Mouse (Mus musculus) right cerebral cortex, postnatal 4 days (tissue): ENCODE results near the gene Fam120a.
A peak's percentile ranks its signal among the peaks of the same experiment; 100 is the strongest.

ENCODE experiments used
- DNase-seq: peaks from one replicate; pipeline ENCODE4 v3.0.0-alpha.2; 2022

The Fam120a gene

DNA sequence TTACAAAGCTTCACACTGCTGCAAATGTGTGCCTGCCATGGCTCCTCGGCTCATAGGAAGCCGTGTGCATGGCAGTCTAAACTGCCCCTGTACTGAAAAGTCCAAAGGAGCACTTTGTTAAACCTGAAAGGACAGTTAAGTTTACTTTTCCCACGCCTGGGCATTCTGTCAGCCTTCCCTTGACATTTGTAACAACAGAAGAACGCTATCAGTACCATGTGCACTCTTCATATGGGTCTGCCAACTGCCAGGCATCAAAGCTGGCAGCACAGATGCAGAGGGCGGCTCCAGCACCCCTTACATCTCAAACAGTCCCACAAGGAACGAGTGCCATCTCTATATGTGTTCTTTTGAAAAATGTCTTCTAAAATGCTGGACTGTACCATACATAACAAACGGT lies 56.4 kb downstream of the Fam120a start:
- no peak for DNase-seq

DNA sequence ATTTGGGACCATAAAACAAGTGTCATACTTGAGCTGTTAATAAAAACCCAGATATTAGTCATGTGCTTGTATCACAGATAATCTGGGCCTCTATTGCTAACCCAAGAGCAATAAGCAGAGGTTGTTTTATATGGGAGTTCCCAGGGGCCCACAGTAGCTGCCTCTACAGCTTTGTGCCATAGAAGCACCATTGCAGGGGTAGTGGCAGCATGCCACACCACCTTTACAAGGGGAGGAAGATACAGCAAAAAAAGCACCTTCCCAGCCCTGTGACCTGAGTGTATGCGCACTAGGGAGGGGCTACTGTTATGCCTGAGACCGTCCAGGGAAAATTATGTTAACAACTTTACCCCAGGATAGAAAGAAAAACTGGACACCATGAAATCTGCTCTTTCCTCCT lies 62.4 kb downstream of the Fam120a start:
- no peak for DNase-seq

DNA sequence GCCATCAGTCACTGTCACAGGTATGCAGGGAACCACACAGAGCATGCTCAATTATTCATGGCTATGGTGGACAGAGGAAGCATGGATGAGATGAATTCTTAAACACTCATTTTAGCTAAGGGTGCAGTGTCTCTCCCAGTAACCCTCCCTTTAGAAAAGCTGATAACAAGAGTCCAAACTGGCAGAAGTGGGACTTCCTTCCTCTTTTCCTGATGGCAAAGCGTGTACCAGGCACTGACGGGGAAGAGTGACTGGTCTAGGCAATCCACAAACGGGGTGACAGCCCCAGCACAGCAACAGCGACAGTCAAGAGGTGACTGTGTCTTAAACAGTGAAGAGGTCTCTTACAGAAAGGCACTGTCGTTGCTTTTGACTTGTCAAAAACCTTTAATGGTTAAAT lies 72.4 kb downstream of the Fam120a start:
- DNase-seq = no peak

DNA sequence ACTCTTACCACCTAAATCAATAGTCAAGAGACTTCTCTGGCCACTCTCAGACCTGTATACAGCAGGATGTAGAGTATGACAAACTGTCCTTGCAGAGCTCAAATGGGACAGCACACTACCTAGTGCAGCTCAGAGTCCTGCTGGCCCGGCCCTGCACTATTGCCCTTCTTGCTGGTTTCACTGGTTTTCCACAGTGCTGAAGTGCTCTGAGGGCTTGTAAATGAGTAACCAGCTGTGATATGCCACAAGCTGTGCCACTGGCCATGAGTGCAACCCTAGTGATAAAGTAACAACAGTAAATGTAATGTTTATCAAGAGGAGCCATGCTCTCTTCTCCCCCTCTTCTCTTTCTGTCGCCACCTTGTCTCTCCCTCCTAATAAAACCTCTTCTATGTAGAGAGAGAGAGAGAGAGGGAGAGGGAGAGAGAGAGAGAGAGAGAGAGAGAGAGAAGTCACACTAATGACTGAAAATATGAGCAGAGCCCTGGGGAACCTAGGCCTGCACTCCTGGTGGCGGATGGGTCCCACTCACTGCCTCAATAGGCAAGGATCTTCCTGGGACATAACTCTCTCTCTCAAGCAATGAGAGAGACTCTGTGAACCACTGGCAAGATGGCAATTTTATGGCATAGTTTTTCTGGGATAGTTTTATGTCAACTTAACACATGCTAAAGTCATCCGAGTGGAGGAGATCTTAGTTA lies 77.4 kb downstream of the Fam120a start:
- no peak for DNase-seq

DNA sequence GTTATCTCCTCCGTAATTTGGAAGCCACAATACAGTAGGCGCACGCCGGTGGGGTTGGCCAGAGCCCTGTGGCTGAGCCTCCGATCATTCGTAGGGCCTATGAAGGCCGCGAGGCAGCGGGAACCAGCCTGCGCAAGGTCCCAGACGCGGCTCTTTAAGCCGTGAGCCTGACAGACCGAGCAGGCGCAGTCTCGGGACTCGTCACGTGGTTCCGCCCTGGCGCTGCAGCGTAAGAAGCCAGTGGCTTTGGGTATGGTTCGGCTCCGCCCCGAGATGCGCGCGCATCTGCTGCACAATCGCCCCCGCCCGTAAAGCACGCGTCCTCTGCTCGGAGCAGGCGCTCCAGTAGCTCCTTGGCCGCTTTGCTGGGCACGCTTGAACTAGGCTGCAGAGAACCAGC lies 89.3 kb downstream of the Fam120a start:
- DNase-seq = peak; percentile 99

DNA sequence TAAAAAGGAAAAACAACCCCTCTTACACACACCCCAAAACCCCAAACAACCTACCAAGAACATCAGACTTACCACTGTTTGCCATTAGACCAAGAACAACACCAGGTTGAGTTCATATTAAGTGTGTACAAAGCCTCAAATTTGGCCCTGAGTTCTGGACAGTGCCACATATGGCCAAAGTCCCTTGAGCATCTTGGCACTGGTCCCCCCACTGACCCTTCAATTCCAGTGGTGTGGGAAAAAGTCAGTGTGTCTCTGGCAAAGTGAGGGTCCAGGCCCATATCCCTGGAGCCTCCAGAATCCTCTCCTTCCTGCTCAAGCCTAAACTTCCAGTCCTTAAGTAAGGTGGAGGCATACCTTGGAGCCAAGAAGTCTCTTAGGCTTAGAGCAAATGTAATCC lies 90.0 kb downstream of the Fam120a start:
- DNase-seq = no peak

DNA sequence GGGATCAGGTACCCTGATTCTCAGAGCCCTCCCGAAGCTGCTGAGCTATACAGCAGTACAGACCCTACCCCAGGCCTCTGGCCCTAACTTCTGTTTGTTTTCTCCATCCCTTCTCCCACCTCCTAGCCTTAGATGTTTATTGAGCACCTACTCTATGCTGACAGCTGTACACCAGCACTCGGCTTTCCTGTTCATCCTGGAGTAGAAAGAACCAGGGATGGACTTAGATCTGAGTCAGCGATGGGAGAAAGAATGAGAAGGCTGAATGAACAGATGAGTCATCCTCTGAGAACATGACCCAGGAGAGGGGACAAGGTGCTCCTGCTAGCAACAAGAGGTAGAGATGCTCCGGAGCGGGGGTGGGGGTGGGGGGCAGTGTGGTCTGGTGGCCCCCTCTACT lies 95.1 kb downstream of the Fam120a start:
- DNase-seq = no peak

DNA sequence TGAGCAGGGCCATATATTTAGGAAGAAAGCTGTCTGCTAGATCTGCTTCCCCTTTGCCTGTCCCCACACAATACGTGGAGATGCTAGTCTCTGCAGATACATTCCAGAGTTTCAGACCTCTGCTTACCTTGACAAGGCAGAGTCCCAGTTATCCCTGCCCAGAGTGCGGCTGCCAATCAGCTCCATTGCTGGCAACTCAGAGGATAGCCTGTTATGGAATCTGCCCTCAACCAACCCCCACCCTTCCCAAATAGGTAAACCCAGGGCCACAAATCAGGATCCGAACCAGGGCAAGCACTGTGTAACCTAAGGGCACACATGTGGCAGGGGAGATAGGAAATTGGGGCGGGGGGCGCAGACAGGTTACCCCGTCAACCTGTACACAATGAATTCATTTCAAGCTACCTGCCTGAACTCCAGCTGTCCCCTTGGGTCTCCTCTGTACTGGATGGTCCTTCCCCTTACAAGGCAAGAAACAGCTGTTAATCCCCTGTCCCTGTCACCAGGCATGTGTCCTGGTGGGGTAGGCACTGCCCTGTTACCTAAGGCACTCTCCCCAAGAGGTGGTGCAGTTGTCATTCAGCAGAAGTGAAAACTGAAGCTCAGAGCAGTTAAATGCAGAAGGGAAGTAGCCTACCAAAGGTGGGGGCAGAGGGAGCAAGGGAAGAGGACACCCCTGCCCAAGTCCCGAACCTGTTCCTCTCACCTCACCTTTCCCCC lies 95.8 kb downstream of the Fam120a start:
- DNase-seq = no peak

DNA sequence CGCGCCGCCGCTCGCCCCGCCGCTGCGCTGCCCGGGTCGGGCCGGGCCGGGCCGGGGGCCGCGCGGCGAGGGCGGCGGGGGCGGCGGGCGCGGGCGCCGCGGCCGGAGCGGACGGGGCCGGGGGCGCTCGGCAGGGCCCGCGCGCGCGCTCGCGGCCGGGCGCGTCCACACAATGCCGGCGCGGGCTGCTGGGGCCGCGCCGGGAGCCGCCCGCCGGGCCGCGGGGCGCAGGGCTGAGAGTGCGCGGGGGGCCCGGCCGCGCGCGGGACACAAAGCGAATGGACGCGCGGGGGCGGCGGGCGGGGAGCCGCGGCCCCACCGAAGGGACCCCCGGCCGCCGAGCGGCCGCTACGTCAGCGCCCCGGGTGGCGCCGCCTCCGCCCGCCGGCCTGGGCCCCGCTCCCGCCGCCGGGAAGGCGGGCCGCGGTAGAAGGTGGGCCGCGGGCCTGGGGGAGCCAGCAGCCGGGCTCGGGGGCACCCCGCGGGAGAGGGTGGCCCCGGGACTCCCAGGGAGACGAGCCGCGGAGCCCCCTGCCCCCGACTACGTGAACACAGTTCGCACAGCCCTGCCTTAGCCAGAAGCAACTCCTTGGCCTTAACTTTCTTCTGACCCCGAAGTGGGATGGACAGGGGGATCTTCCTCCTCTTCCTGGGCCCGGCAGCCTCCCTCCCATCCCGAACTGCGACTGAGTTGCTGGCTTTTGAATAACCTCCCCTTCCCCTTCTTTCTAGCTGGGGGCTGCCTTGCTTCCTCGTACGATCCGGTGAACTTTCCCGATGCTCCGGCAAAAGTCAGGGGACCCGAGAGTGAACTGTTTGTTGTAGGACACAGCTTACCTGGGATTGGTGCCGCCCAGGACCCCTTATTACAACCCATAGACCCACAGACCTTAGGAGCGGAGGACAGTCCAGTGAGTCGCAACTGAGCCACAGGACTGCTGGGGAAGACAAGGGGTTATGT lies 96.8 kb downstream of the Fam120a start, which contains the start of gene Phf2:
Gene Phf2, minus strand, starts transcription at position 349 of the 961 bp plus-strand sequence.
- peak; percentile 34 for DNase-seq

DNA sequence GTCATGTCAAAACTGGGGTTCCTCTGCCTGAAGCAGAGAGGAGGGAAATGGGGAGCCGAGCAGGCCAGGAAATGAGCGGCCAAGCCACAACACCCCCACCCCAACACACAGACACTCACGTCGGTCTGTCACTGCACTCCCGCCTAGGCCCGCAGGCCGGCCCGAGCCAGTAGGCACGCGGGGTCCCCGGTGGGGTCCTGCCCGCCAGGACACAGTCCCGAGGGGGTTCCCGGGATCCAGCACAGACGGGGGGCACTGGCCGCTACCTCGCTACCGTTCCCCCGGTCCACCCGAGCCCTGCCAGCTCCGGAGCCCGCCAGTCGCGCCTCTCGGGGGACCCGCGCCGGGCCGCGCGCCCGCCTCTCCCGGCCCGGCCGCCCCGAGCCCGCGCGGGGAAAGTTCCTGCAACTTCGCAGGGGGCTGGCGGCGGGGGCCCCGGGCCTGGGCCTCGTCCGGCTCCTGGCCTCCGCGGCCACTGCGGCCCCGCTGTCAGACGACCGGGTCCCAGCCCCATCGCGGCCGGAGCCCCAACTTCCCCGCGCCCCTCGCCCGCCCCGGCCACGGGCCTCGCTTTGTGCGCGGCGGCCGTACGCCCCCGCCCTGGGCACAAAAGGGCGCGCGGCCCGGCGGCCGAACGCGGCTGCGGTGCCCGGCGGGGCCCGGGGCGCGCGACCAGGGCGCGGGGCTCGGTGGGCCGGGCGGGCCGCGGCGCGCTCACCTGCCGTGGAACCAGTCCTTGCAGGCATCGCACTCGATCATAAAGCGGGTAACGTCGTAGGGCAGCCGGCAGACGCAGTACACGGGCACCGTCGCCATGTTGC lies 97.7 kb downstream of the Fam120a start:
- DNase-seq = peak; percentile 47

DNA sequence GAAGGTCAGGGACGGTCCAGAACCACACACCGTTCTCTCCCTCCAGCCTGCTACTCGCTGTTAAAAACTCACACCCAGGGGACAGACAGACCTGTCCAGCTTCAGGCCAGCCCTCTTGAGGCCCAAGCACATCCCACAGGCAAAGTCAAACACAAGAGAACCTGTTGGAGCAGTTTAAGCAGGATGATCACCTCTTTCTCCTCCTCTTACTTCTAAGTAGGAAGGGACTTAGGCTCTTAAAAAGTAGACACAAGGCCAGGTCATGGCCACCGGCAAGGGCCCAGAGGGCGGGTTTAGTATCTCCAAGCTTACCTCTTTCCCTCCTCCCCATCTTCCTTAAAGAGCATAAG lies 98.2 kb downstream of the Fam120a start:
- no peak for DNase-seq

DNA sequence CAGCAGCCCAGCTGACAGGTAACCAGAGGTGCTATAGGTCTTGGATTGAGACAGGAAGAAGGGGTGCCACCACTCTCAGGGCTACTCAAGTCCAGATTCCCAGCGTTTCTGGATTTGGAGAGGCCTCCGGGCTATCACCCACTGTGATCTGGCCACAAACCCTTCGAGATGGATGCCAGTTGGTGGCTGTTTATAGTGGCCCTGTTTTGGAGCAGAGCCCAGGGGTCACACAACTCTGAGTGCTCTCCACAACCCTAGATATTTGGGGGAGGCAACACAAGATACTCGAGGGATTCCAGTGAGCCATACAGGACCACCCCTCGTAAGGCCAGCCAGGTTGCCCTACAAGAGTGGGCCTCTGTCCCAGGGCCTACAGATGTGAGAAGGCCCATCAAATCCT lies 98.7 kb downstream of the Fam120a start:
- DNase-seq = no peak

DNA sequence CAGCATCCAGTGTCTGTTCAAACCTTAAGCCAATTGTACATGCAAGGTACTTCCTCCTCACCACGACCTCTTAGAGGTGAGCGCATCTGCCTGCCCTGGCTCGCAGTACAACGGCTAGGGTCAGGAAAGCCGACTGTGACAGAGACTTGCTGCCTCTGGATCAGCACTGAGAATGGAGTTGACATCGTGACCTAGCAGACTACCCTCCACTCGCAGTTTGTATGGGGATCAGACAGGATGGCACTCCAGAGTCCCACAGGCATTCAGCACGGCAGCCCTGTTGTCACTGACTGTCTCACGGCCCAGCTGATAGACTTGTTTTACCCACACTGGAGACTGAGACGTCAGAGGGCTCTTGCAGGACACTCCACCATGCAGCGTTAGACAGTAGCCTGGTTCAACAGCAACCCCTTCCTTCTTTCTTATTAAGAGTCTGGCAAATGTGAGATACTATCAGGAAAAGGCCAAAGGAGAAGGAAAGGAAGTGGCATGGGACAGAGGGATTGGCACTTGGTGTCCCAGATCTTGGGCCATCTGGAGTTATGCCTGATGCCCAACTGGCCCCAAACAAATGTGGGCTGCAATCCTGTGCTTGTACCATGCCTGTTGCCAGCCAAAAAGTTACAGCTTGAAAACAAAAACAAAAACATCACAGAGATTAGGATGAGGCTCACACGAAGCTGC lies 103.0 kb downstream of the Fam120a start:
- DNase-seq = no peak

DNA sequence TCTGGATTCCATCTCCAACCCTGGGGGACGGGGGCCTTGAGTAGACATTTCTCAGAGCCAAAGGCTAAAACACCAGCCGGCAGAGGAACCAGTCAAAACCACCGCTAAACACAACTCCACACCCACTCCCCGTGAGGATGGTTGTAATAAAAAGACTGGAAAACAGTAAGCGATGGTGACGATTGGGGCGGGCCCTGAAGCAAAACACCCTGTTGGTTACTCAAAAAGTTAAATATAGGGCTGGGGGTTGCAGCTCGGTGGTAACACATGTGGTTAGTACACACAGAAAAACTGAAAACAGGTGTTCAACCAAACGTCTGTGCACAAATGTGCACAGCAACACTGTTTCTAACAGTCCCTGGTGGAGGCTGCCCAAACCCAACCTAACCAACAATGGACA lies 104.3 kb downstream of the Fam120a start:
- DNase-seq = no peak

DNA sequence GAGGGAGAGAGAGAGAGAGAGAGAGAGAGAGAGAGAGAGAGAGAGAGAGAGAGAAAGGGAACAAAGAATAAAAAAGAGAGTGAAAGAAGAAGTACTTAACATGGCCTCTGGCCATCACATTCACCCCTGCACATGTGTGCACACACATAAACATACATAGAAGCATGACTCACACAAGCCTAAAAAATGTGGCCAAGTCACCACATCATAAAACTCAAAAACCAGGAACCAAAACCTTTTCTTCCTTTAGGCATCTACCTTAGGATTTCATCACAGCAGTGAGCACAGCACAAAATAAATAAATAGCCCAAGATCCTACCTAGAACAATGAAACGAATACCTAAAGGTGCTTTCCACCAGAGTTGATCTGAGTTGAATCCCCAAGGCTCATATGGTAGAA lies 105.9 kb downstream of the Fam120a start:
- no peak for DNase-seq

DNA sequence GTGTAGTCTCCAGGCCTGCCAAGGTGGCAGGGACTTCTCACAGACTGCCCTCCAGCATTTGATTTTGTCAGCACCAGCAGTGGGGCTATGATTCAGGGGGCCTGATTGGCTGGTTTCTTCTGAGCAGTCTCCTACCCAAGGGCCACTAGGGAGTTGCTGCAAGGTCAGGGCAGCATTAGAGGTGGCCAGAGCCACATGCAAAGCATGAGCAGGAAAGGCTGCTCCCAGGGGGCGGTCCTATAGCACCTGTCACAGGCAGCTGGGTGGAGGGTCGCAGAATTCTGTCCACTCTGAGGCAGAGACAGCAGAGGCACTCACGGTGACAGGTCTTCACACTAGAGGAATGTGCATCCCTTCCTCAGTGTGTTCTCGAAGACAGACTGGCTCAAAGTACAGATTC lies 109.0 kb downstream of the Fam120a start:
- no peak for DNase-seq

DNA sequence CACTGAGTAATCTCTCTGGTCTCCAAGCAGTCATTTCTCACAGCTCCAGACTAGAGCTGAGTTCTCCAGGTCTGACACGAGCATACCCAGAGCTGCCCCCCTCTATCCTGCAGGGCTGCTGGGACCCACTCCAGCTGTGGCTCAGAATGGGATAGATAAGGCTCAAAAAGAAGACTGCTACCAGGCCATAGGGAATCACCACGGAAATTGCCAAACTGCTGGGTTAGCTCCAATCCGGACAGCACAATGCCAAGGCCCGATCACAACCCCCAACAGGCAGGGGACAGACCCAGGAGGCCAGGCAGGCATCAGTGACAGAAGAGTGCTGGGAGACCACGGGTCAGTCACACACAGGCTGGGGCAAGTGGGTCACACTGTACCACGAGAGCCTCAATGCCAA lies 109.8 kb downstream of the Fam120a start:
- no peak for DNase-seq

DNA sequence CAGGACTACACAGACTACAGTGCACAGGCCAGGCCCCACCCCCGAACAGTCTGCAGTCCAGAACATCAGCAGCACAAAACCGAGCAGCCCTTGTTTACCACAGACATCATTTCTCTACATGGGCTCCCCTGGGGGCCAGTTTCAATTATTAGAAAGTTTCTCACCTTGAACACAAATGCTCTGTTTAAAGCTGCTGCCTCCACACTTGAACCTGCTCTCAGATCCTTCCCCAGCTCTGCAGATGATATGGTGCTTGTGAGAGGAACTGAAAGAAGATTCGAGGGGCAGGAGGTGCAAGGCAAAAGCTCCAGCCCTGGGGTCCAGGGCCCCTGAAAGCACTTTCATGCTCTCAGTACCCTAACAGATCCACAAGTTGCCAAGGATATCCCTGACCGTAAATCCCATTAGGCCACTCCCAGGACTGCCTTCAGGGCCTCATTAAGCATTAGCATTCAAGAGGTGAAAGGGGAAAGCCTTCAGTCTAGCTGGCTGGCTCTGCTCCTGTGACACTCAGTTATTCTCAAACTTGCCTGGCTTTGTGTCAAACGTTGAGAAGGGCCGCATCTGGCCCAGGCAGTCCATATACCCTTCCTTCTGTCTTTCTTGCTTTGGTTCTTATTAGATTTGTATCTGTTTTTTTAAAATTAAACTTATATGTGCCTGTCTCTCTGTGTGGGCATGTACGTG lies 110.4 kb downstream of the Fam120a start:
- DNase-seq = no peak

DNA sequence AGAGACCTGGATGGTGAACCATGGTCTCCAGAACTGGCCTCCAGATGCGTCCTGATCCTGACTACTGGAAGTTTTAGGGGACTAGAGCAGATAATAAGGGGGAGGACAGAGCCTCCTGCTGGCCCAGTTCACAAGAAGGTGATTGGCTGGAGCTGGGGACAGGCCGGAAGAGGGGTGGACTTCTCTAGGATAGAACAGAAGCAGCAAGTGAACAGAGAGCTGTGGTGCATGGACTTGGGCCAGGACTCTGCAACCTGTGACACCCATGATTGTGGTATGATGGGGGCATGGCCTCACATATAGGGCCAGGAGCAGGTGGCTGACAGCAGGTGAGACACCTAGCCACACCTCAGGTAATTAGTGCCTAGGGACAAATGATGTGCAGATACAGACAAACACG lies 113.9 kb downstream of the Fam120a start:
- no peak for DNase-seq

DNA sequence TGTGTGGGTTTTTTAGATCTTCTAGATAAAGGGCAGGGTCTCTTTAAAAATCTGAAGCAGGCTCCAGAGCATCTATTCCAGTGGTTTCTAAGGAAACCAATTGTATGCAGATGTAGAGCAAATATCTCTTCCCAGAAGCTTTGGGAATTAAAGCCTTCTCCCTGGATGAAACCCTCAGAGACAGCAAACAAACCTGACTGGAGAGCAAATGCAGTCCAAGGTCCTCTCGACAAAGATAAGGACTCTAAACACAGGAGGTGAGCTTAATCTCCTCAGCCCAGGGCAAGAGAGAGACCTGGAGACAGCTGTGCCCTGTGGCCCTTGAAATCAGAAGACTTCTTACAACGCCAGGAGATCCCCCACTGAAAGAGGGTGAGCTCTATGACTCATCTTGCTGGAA lies 114.3 kb downstream of the Fam120a start:
- DNase-seq = no peak

DNA sequence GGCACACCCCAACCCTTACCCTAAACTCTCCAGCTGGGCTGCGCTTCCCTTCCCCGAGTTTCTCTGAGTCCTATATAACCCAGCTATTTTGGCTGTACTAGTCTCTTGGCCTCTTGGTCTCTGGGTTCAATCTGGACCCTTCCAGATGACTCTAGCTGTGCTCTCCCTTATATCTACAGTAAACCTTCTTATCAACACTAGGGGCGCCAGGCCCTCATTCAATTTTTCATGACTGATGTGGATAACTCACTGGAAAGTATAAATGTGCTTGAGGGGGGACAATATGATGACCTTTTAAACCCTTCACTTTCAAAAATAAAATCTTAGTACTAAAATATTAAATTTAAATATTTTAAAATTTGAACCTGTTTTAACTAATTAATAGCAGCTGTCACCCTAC lies 115.0 kb downstream of the Fam120a start:
- DNase-seq = no peak

DNA sequence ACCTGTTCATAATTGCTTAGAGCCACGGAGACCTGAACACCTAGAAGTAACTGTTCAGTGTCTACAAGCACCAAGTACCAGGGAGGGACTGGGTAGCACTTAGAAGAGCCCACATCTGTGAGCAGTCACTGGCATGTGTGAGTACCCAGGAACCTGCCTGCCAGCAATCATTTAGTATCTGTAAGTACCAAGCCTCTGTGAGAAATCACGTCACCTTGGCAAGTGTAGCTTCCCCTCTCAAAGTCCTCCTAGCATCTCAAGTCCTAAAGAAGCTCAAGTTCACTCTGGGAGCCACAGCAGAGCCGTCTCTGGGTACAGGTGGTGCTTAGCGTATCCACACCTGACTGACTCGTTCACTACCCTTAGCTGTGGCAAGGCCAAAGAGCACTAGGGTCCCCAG lies 116.1 kb downstream of the Fam120a start:
- no peak for DNase-seq
